Mouse (Mus musculus) bone marrow, adult 2 months (tissue): ENCODE data around the gene Gsg1. TPM values are rescaled to one million over a fixed set of nuclear protein-coding genes. Genes with fewer than 3 reads are reported as not detected.

Experiments
- H3K27ac ChIP-seq: fragments of 200-500 bp; 2 replicates; pipeline ENCODE4 v1.5.1; 2012; ENCODE audit warnings: low read depth, mild to moderate bottlenecking, control low read depth, inconsistent platforms, low read length; ENCODE audit not compliant: control insufficient read depth, poor library complexity, insufficient read depth
- H3K4me1 ChIP-seq: fragments of 200-500 bp; 2 replicates; pipeline ENCODE4 v1.6.1; 2011; ENCODE audit warnings: low read length; ENCODE audit not compliant: control insufficient read depth, insufficient read depth
- H3K4me3 ChIP-seq: fragments of 200-500 bp; replicated peaks from 2 replicates; pipeline ENCODE3; 2011; ENCODE audit warnings: mild to moderate bottlenecking, low read depth, low read length, control low read depth; ENCODE audit not compliant: control insufficient read depth
- CTCF ChIP-seq: fragments of 200-500 bp; IDR thresholded peaks from 2 replicates; pipeline ENCODE4 v1.5.1; 2011; ENCODE audit warnings: low read length, control low read depth; ENCODE audit not compliant: control insufficient read depth, insufficient read depth
- POLR2A ChIP-seq: fragments of 200-500 bp; IDR thresholded peaks from 2 replicates; pipeline ENCODE4 v1.6.1; 2011; ENCODE audit warnings: low read depth, mild to moderate bottlenecking, control low read depth, low read length, borderline replicate concordance; ENCODE audit not compliant: control insufficient read depth
- WGBS: fragments of 180-500 bp; shearing (Covaris S2); methylation state at CpG from one replicate; pipeline ENCODE4 v1.1.7; 2018; 5-methylcytosine and 5-hydroxymethylcytosine counted together
- polyA plus RNA-seq: library from polyadenylated mRNA; stranded (reverse); fragments of >200 nt; gene quantifications from 2 replicates; pipeline ENCODE4 v1.2.4, GENCODE M21; 2011; ENCODE audit warnings: low replicate concordance; ENCODE audit not compliant: missing spikeins, insufficient read depth, insufficient read length

Gene Gsg1
- polyA plus RNA-seq, 1 experiment, result not detected

GRCm38 (mm10) chr6:135269626-135270025 lies 15.5 kb upstream of the Gsg1 start:
- TF ChIP-seq CTCF, result no peak
- no peak for TF ChIP-seq POLR2A
- 71% methylated on average over 6 of the region's 6 CpGs for WGBS
- Histone ChIP-seq H3K4me1 (no peaks in the 10 kb centered on the region), H3K4me3 (no peak overlapping the region), H3K27ac (no peak overlapping the region)

GRCm38 (mm10) chr6:135268392-135268791 lies 14.2 kb upstream of the Gsg1 start:
- Histone ChIP-seq H3K27ac (no peak overlapping the region), H3K4me1 (no peaks in the 10 kb centered on the region), H3K4me3 (no peak overlapping the region)
- TF ChIP-seq CTCF (no peak), POLR2A (no peak)

- H3K4me3 ChIP-seq, result no peak overlapping the region
- no peaks in the 10 kb centered on the region for H3K4me1 ChIP-seq
- H3K27ac ChIP-seq, result no peak overlapping the region
- no peak for TF ChIP-seq CTCF
- WGBS, result 28% methylated on average over 3 of the region's 3 CpGs
Measured at GRCm38 (mm10) chr6:135267221-135267620, 13.1 kb upstream of the Gsg1 start.

GRCm38 (mm10) chr6:135266056-135266455 lies 11.9 kb upstream of the Gsg1 start:
- H3K4me1 ChIP-seq, result no peaks in the 10 kb centered on the region
- TF ChIP-seq POLR2A (no peak), CTCF (no peak)
- H3K4me3 ChIP-seq, result no peak overlapping the region
- H3K27ac ChIP-seq, result no peak overlapping the region
- WGBS, result 97% methylated on average over 1 of the region's 1 CpGs

GRCm38 (mm10) chr6:135264136-135264535 lies 10.0 kb upstream of the Gsg1 start:
- Histone ChIP-seq H3K27ac (no peak overlapping the region), H3K4me3 (no peak overlapping the region), H3K4me1 (no peaks in the 10 kb centered on the region)
- TF ChIP-seq CTCF (no peak), POLR2A (no peak)
- WGBS, result 92% methylated on average over 6 of the region's 6 CpGs

- H3K4me1 ChIP-seq, result no peaks in the 10 kb centered on the region
- no peak for TF ChIP-seq CTCF
- TF ChIP-seq POLR2A, result no peak
- H3K27ac ChIP-seq, result no peak overlapping the region
- 53% methylated on average over 2 of the region's 2 CpGs for WGBS
- H3K4me3 ChIP-seq, result no peak overlapping the region
Measured at GRCm38 (mm10) chr6:135262565-135262964, 8.4 kb upstream of the Gsg1 start.

- H3K27ac ChIP-seq, result no peak overlapping the region
- H3K4me3 ChIP-seq, result no peak overlapping the region
- H3K4me1 ChIP-seq, result no peaks in the 10 kb centered on the region
- no peak for TF ChIP-seq POLR2A
- 66% methylated on average over 9 of the region's 9 CpGs for whole genome bisulfite sequencing
Measured at GRCm38 (mm10) chr6:135261124-135261523, 7.0 kb upstream of the Gsg1 start.

GRCm38 (mm10) chr6:135260435-135260834 lies 6.3 kb upstream of the Gsg1 start:
- Histone ChIP-seq H3K4me1 (no peaks in the 10 kb centered on the region), H3K4me3 (no peak overlapping the region), H3K27ac (no peak overlapping the region)
- WGBS, result 92% methylated on average over 6 of the region's 6 CpGs
- TF ChIP-seq POLR2A (no peak), CTCF (no peak)

GRCm38 (mm10) chr6:135252728-135253077 lies 1.4 kb downstream of the Gsg1 start:
- WGBS, result 6% methylated on average over 16 of the region's 16 CpGs
- no peaks in the 10 kb centered on the region; the same call in 1 of the 2 replicates for H3K4me1 ChIP-seq
- TF ChIP-seq POLR2A (no peak), CTCF (no peak)
- H3K4me3 ChIP-seq, result no peak overlapping the region
- H3K27ac ChIP-seq, result no peak overlapping the region
